Mouse (Mus musculus): ENCODE measurements around the gene Olfr154.
"Not testable (repeated sequence)": the region's sequence is repeated elsewhere in the genome, so short reads cannot be mapped to it uniquely, and the experiment has no call there.

Gene Olfr154

GRCm38 (mm10) chr2:85664355-85664754 is at the start of gene Olfr154:
Olfr154 (minus strand) TSS chr2:85664455.
- not testable (repeated sequence) for DNase-seq (ENCODE audit: low read depth, low spot score)

DNA sequence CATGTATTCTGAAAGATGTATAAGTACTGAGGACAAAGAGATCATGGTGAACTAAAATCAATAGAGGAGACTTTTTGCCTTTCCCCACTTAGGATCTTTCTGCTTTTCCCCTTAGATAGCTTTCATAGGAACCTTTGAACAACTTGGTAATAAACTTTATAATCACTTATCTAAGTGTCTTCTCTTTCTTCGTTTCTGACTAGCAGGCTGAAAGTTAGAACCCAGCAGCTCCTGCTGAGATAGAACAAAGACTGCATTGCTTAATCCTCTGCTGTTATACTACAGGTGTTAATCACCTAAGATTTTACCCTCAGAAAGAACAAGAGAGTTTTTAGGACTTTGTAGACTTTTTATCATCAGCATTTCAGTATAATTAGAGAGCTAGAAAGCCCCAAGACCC is 46.9 kb upstream of the Olfr154 start:
- no peak for DNase-seq (ENCODE audit: low read depth, low spot score)

DNA sequence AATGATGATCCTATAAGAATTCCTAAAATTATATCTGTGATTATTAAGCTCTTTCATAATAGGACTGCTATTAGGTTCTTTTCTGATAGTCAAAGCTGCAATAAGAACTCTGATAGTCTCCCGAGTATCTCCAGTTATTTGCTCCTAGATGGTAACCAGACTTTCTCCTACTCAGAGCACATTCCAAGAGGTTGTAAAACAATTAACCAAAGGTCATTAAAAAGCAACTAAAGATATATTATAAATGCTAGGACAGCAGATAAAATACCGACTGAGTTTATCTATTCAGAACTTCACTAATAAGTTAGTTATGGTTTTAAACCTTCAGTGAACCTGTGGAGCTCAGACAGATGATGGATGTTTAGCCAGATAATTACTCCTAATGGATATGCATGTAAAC is 46.4 kb upstream of the Olfr154 start:
- DNase-seq (ENCODE audit: low read depth, low spot score), result not testable (repeated sequence)

GRCm38 (mm10) chr2:85689131-85689530 is 24.9 kb upstream of the Olfr154 start, which contains the start of gene Olfr1008:
Olfr1008 (plus strand) TSS chr2:85689431.
- DNase-seq (ENCODE audit: low read depth, low spot score), result no peak

DNA sequence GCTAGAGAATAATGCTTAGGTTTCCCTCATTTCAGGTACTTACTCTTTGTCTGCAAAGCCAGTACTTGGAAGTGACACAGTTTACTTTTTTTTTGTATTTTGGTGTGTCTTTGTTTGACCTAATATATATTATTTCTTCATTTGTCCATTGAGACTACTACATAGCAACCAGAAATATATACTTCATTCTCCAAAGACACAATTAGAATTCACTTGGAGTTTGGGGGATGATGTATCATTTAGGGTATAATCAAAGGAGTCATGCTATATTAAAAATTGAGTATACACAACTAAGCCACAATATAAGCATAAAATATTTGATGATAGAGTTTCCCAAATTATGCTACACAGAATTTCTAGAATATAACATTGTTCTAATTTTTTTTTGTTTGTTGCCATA is 14.4 kb upstream of the Olfr154 start, which contains the start of gene Olfr1006:
Olfr1006 (minus strand) TSS at position 101 of the 400 bp plus-strand sequence.
- no peak for DNase-seq (ENCODE audit: low read depth, low spot score)

- no peak for DNase-seq (ENCODE audit: low read depth, low spot score)
Measured at GRCm38 (mm10) chr2:85650604-85651003, 13.7 kb downstream of the Olfr154 start, which contains the start of gene Olfr1002. Olfr1002 (minus strand) TSS chr2:85650704.

All from forelimb bud, embryonic 11.5 days (tissue).